Mouse (Mus musculus): ENCODE results near the gene Slc19a3. TPM values are rescaled to one million over a fixed set of nuclear protein-coding genes. Genes with fewer than 3 reads are reported as not detected.

The Slc19a3 gene
- polyA plus RNA-seq (2012): not detected in 2 replicates

- no peak for TF ChIP-seq GATA1 (IDR thresholded peaks at IDR 0.05; ENCODE audit: low read length)
Observed at GRCm38 (mm10) chr1:83038109-83038672, at the start of gene Slc19a3. Gene Slc19a3 (minus strand): TSS chr1:83038448.

DNA sequence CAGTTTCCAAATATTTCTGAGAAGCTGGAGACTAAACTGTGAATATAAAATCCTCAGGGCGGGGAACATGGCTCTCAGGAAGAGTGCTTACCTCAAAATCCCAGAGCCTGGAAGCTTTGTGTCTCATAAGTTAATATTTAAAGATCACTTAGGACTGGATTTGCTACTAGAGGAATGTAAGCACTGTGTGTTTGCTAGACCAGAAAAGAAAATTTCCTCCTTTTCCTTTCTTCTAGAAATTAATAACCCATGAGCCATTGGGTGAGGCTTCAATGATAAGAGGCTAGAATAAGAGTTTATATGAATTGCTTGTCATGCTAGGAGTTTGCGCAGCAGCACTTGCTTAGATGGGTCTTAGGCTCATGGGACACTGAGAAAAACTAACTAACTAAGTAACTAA lies 46.5 kb upstream of the Slc19a3 start:
- no peak for TF ChIP-seq GATA1 (IDR thresholded peaks at IDR 0.05; ENCODE audit: low read length)

DNA sequence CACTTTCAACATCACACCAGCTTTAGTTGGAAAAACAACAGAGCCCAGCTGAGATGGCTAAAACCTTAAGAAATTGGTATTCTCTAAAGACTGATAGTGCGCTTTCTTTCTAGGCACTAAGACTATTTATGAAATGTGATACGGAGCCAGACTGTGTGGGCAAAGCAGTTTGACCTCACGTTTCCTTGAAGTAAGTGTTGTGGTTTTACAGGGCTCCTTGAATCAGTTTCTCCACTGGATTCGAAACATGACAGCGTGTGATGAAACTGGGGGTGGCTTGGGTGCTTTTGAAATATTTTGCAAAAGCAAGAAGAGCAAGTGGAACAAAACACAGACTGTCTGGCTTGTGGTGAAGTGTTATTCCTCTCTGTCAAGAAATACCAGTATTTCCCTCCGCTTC lies 38.8 kb upstream of the Slc19a3 start:
- no peak for TF ChIP-seq GATA1 (IDR thresholded peaks at IDR 0.05; ENCODE audit: low read length)

DNA sequence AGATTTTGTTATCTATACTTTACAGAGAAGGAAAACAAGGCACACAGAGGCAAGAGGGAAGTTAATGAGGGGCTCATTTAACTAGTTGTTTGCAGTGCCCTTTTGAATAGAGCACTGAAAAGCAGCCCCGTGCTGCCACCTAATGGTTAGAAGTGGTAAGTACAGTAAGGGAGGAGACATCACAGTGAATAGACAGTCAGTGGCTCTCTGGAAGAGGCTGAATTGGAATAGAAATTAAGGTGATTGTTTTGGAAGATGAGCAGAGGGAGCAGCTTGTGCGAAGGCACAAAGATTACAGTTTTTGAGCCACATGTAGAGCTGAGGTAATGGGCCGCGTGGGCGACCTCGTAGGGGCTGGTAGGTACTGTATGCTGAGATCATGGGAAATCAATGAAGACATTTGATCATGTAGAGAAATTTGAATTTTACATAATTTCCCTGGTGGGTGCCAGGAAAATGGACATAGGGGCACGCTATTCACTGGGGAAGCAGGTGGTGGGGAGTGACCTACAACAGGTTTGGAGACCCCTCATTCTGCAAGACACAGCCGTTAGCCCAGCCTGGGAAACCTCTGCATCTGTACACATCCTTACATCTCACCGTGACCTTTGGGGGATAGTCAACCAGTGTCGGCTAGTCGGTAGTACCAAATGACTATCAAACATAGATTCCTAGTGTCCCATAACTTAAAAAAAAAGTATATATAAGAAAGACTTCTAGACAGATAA lies 38.1 kb upstream of the Slc19a3 start:
- no peak for TF ChIP-seq GATA1 (IDR thresholded peaks at IDR 0.05; ENCODE audit: low read length)

DNA sequence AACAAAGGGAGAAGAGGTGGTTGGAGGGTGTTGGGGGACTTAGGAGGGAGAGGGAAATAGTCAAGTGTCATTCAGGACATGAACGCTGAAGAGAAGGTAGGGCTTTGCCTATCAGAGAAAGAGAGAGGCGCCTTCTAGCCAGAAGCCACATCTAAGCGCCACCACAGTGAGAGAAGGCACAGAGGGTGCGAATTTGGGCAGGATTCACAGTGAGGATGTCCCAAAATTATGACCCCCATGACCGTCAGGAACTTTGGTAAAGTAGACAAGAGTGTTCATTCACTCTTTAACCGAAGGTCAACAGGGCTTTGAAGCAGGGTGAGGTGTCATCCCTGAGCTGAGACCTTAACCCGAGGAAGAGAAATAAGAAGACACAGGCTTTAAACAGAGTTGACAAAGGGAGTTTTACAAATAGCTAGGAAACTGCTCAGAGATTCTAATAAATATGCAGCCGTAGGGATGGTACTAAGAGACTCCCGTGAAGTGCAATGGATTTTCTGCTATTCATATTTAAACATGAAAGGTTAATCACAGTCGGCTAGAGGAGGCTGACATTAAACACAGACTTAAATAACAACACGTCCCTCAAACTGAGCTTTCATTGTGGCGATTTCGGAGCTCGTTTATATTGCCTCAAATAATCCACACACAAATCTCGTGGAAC lies 37.4 kb upstream of the Slc19a3 start:
- TF ChIP-seq GATA1 (IDR thresholded peaks at IDR 0.05; ENCODE audit: low read length): no peak

GRCm38 (mm10) chr1:83067205-83067604 lies 29.0 kb upstream of the Slc19a3 start:
- no peak for TF ChIP-seq GATA1 (IDR thresholded peaks at IDR 0.05; ENCODE audit: low read length)

DNA sequence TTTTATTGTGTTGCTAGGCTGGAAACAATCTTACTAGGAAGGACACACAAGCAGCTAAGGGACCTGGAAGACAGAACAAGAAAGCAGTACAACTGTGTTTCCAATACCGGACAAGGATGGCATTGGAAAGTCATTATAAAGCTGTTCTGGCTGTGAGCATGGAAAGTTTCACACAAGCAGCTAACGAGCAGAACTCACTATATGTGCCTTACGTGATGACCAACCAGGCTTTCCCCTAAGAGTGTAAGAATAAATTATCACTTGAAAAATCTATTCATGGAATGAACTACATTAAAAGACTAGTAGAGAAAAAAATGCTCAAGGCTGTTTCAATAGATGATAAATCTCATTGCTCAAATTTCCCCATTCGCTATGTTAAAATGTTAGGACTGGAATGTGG lies 28.3 kb upstream of the Slc19a3 start:
- TF ChIP-seq GATA1 (IDR thresholded peaks at IDR 0.05; ENCODE audit: low read length): no peak

GRCm38 (mm10) chr1:83064851-83065250 lies 26.6 kb upstream of the Slc19a3 start:
- no peak for TF ChIP-seq GATA1 (IDR thresholded peaks at IDR 0.05; ENCODE audit: low read length)

DNA sequence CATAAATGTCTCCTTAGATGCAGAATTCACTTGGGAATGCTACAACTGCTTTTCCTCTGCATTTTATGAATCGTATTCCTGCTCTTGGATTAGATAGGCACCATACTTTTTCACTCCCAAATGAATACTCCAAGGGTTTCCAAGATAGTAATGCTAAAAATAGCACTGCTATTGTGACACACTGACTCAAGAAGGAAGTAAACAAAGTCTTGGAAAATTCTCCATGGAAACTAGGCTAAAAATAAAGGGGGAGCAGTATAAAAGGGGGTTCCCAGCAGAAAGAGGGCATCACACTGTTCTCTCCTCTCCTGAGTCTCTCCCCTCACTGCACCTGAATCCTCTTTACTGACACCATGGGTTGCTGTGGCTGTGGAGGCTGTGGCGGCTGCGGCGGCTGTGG lies 22.4 kb upstream of the Slc19a3 start, which contains the start of gene Krtap28-13:
TSS of gene Krtap28-13 (plus strand) at position 288 of the 400 bp plus-strand sequence.
- no peak for TF ChIP-seq GATA1 (IDR thresholded peaks at IDR 0.05; ENCODE audit: low read length)

- no peak for TF ChIP-seq GATA1 (IDR thresholded peaks at IDR 0.05; ENCODE audit: low read length)
Observed at GRCm38 (mm10) chr1:83059278-83059677, 21.0 kb upstream of the Slc19a3 start, which contains the start of gene A030005K14Rik. Gene A030005K14Rik (minus strand): TSS chr1:83059378.

GRCm38 (mm10) chr1:83058481-83058880 lies 20.2 kb upstream of the Slc19a3 start:
- no peak for TF ChIP-seq GATA1 (IDR thresholded peaks at IDR 0.05; ENCODE audit: low read length)

- no peak for TF ChIP-seq GATA1 (IDR thresholded peaks at IDR 0.05; ENCODE audit: low read length)
Observed at GRCm38 (mm10) chr1:83044882-83045427, 6.7 kb upstream of the Slc19a3 start, which contains the start of gene Gm47969. Gene Gm47969 (plus strand): TSS chr1:83044932.

DNA sequence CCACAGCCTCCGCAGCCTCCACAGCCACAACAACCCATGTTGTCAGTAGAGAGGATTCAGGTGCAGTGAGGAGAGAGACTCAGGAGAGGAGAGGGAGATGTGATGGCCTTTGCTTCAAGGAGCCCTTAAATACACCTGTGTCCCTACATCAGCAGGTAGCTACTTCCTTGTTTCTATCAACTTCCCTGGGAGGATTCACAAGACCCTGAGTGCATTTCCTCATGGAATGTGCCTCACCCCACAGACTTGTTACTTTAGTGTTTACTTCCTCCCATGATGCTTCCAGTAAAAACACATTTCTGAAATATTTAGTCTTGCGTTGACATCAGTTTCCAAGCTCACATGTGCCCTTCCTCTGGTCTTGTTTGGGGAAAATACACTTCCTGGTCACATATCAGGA lies 4.1 kb upstream of the Slc19a3 start, which contains the start of gene Krtap28-10:
TSS of gene Krtap28-10 (minus strand) at position 101 of the 400 bp plus-strand sequence.
- TF ChIP-seq GATA1 (IDR thresholded peaks at IDR 0.05; ENCODE audit: low read length): no peak

GRCm38 (mm10) chr1:83039080-83039479 lies 832 bp upstream of the Slc19a3 start:
- TF ChIP-seq GATA1 (IDR thresholded peaks at IDR 0.05; ENCODE audit: low read length): no peak

DNA sequence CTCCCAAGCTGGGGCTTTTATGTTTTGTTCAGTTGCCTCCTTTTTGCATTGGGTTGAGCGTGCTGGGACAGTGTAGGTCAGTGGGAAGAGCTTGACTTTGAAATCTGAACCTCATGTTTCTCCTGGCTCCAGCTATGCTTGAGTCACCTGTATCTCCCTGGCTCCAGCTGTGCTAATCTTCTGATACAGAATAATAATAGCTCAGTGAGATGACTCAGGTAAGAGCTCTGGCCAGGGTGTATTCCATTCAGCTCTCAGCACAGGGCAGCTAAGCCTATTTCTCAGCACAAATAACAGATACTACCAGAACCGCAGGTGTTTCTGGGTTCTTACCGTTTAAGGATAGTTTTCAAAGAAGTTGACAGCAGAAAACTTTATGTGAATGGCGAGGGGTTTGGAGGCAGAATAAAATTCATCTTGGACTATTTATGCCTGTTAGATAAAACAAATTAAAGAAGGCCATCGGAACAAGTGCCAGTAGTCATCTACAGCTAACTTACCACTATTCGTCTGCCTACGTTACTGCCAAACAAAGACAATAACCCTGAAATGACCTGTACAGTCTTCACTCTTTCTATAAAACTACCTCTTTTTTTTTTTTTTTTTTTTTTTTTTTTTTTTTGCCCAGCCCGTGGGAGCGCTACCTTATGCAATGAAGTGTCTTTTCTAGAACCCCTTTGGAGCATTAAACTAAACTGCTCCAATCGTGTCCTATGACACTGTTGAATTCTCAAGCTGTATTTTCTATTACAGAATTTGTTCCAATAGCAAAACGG lies 1.2 kb downstream of the Slc19a3 start:
- no peak for TF ChIP-seq GATA1 (IDR thresholded peaks at IDR 0.05; ENCODE audit: low read length)
